Mouse (Mus musculus) T-helper 1 cell (primary cell): Measurements from ENCODE around the gene Aurkb.
"Not testable (repeated sequence)": the region's sequence is repeated elsewhere in the genome, so short reads cannot be mapped to it uniquely, and the experiment has no call there.

ENCODE experiments used
- in situ Hi-C: fragments of 300-600 bp; cut with MboI, MseI; formaldehyde crosslinking; loops from one replicate; pipeline ENCODE4 v1.15.1; 2025; ENCODE audit warnings: high pct_unique_total_duplicates

The Aurkb gene

DNA sequence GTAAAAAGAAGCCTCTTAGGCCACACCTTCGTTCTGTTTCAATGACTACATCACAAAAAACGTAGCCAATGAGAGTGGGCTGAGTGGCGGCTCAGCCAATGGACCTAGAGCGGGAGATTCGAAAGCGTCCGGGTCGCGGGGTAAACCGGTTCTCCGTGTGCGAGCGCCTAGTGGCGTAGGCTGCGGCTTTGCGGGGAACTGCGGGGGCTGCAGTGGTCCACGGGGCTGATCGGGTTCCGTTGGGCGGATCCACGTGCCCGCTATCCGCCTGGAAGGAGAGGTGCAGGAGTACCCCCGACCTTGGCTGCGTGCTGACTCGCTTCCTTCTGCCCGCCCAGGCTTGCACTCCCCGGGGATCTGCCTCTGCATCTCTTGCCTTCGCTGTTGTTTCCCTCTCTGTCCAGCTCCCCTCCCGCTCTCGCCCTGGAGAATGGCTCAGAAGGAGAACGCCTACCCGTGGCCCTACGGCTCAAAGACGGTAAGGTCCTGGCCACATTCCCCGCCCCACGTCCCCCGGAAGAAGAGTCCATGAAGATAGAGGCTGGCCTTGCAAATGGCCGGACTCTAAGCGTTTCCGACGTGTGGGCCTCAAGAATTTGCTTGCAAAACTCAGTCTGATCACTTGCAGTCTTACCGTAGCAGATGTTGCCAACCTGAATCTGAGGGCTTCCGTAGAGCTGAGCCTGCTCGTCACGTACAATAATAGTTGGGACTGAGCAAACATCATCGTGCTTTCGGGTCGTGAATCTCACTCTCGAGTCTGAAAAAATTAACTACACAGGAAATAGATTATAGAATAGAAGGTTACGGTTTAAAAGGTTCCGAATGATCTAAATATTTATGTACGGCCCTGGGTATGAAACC lies at the start of gene Aurkb:
Aurkb (plus strand) TSS at position 117 of the 864 bp plus-strand sequence.
- in situ Hi-C loops = no loop called here

DNA sequence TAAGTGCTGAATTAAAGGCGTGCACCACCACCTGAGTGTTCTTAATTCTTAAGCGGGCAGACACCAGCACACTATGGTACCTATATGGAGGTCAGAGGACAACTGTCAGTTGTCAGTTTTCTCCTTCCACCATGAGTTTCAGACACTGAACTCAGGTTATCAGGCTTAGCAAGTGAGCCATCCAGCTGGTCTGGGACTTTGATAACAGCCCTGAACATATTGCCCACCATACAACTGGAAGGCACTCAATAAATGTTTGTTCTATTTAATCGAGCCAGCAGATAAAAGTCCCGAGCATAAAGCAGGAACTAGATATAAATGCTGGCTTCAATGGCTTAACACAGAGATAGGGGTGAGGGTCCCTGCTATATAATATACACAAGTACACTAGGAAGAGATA lies 48.4 kb upstream of the Aurkb start:
- in situ Hi-C loops = no loop called here

DNA sequence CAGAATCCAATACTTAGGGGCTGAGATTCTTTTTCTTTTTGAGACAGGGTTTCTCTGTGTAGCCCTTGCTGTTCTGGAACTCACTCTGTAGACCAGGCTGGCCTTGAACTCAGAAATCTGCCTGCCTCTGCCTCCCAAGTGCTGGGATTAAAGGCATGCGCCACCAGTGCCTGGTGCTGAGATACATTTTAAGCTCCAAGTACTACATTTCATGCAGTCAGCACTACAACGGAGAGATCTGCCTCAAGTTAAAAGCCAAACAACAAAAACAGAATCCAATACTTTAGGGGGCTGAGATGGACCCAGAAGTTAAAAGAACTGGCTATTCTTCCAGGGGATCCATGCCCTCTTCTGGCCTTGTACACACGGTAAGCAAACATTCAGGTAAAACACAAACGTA lies 42.7 kb upstream of the Aurkb start:
- in situ Hi-C loops = loop anchor here (5.0 kb wide), 1 partner anchor 95 kb away; no protein-coding TSS in a partner anchor

DNA sequence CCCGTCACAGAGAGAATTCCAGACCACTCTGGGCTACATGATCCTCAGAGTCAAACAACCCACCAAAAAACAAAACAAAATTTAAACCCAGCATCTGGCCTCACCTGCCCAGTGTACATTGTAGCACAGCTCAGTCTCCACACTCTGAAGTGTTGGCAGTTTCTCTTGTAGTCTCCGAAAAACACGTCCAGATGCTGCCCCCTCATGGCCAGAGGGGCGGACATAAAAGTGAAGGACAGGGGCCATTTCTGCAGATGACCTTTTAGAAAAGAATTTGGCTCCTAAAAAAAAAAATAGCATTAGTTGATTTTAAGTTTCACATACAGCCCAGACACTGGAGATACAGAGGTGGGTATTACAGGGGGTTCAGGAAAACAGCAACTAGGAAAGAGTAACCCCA lies 41.9 kb upstream of the Aurkb start:
- in situ Hi-C loops = loop anchor here (5.0 kb wide), 1 partner anchor 96 kb away; no protein-coding TSS in a partner anchor

DNA sequence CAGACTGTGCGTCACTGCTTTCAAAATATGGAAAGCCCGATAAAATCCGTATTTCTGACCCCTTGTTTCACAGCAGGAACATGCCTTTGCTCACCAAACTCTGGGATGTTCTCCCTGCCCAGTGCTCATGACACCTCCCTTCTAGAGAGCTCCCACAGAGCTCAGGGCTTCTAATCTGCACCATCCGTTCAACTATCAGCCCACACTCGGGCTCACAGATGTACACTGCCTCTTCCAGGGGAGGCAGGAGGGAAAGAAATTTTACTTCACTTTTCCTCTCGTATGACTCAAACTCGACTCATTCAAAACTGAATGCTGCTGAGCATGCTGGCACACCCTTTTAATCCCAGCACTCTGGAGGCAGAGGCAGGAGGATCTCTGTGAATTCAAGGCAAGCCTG lies 40.3 kb upstream of the Aurkb start:
- in situ Hi-C loops = no loop called here

DNA sequence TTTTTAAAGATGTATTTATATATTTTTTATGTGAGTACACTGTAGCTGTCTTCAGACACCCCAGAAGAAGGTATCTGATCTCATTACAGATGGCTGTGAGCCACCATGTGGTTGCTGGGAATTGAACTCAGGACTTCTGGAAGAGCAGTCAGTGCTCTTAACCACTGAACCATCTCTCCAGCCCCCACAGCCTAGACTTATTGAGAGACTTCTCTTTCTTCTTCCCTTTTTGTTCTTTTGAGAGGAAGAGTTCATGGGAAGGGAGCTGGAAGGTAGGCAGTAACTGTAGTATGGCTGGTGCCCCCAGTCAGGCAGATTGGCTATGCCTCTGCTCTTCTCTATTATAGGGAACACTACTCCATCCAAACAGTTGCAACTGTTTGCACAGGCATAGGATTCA lies 38.9 kb upstream of the Aurkb start:
- in situ Hi-C loops = not testable (repeated sequence)

DNA sequence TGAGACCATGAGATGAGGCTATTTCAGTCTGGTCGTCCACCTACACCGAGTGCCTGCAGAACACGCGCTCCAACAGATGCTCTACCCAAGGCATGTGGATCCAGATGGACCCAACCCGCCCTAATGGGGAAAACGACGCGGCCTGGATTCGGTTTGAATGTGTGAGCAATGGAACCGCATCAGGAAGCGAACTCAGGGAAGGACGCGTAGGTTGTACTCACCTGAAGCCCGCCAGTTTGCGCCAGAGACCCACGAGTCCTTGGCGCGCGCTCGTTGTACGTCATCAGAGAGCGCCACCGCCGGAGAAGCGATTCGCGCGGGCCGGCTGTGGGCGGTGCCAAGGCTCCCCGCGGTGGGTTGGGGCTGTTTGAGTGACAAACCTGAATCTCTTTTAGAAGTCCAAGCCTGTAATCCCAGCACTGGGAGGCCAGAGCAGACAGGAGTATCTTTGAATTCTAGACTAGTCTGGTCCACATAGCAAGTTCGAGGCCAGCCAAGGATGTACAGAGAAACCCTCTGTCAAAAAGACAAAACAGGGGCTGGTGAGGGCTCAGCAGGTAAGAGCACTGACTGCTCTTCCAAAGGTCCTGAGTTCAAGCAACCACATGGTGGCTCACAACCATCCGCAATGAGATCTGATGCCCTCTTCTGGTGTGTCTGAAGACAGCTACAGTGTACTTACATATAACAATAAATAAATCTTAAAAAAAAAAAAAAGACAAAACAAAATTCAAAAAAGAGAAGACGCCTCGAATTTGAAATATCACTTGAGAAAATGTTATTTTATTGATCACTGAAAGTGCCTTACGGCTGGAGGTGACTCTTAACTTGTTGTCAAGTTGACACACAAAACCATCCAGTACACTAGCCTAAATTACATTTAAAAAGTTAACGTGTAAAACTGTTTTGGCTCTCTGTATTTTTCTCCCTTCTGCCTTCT lies 37.0 kb upstream of the Aurkb start, which contains the start of gene Pfas:
Pfas (minus strand) TSS at position 279 of the 940 bp plus-strand sequence.
- in situ Hi-C loops = no loop called here

DNA sequence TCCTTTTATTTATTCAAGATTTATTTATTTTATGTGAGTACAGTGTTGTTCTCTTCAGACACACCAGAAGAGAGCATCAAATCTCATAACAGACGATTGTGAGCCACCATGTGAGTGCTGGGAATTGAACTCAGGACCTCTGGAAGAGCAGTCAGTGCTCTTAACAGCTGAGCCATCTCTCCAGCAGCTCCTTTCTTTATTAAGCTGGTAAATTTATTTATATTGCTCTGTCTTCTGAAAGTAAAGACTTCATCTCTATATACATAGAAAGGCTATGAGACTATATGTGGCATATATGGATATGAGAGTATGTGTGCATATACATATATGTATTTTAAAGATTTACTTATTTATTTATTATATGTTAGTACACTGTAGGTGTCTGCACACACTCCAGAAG lies 35.9 kb upstream of the Aurkb start:
- in situ Hi-C loops = no loop called here

DNA sequence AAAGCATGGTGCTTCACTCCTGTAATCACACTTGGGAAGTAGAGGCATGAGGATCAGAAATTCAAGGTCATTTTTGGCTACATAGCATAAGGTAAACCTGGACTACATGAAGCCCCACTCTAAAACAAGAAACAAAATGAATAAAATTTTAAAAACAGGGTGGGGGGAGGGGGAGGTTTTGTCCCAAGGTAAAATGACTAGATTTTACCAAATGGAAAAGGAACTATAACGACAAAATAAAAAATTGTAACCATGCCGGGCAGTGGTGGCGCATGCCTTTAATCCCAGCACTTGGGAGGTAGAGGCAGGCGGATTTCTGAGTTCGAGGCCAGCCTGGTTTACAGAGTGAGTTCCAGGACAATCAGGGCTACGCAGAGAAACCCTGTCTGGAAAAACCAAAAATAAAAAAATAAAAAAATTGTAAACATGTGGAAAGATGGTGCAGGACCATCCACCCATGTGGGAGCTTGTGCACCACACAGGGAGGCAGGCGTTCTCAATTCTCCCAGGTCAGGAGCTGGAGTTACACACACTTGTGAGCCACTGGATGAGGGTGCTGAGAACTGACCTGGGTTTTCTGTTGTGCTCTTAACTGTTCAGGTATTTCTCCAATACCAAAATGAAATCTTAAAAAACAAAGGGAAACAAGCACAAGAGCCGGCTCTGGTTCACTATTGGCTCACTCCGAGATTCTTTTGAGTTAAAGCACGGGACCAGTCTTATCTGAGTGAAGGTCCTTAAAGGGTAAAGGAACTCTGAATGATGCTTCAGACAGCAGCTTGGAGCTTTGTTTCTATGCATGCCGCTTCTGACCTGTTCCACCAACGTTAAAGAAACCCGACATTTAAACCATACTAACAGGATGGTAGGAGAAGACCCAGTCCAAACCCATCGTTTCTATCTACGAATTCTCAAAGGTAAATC lies 34.8 kb upstream of the Aurkb start:
- in situ Hi-C loops = no loop called here

DNA sequence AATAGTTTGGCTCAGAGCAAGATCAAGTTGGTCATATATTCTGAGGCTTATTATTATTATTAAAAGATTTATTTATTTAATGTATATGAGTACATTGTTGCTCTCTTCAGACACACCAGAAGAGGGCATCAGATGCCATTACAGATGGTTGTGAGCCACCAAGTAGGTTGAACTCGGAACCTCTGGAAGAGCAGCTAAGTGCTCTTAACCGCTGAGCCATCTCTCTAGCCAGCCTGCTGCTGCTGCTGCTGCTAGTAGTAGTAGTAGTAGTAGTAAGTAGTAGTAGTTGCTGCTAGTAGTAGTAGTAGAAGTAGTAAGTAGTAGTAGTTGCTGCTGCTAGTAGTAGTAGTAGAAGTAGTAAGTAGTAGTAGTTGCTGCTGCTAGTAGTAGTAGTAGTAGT lies 34.0 kb upstream of the Aurkb start:
- in situ Hi-C loops = not testable (repeated sequence)

DNA sequence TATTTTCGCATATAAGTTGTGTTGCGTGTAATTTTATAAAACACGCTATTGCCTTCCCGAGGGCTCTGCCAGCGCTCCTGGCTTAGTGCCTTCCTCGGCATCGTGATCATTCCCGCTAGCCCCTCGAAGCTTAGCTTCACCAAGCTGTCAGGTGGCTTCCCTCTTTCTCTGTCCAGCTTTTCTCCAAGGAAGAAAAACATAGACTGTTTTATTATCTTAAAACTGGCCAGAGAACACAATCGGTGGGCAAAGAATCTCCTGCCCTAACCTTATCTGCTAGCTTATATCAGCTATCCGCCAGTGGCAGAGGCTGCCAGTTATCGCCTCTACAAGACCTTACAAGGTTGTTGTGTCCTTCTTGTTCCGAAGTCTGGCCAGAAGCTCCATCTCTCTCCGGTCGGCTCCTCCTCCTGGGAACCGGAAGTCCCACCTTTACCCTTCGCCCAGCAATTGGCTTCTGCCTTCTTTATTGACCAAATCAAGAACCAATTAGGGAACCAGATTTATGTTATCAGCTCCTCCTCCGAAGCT lies 33.3 kb upstream of the Aurkb start:
- in situ Hi-C loops = no loop called here

DNA sequence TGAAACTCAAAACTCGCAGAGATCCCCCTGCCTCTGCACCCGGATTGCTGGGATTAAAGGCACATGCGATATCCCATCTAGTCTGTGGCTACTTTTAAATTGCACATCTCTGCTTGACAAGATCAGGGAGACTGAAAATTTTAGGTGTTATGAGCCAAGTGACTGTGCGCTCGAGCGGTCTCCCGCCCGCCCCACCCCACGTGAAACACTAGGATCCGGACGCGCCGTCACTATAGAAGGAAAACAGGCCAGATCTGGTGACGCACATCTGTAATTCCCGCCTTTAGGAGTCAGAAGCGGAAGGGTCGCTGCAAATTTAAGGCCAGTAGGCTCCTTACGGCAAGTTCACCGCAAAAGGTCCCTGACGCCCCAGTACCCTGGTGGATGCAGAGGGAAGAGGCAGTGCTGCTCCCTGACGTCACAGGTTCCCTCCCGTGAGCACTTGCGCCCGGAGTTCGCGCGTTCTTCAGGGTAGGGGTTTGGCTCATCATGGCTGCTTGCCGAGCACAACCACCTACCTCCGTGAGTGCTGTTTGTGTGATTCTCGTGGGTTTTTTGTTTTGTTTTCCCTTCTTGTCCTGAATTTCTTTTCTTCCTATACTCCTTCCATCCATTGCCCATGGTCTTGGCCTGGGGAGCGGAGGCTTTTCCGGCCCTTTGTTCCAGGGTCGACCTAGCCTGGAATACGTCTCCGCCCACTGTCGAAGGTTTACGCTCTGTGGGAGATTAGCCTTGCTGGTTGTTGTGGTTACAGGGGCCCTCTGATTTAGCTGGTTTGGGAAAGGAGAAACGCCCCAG lies 29.6 kb upstream of the Aurkb start, which contains the start of gene Ctc1:
Ctc1 (plus strand) TSS at position 268 of the 798 bp plus-strand sequence.
- in situ Hi-C loops = no loop called here

DNA sequence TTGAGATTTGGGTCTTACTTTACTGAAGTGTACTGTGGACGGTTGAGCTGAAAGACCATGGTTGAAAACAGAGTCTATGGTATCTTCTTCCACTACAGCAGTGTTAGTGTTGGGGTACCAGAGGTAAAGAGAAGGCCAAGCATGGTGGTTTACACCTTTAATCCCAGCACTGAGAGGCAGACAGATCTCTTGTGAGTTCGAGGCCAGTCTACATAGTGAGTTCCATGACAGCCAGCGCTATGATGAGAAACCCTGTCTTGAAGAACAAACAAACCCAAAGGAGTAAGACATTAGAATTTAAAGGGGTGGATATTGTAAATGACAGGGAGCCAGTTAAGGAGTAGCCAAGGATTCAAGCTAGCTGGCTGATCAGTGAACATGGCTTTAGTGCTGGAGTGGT lies 28.7 kb upstream of the Aurkb start:
- in situ Hi-C loops = no loop called here

DNA sequence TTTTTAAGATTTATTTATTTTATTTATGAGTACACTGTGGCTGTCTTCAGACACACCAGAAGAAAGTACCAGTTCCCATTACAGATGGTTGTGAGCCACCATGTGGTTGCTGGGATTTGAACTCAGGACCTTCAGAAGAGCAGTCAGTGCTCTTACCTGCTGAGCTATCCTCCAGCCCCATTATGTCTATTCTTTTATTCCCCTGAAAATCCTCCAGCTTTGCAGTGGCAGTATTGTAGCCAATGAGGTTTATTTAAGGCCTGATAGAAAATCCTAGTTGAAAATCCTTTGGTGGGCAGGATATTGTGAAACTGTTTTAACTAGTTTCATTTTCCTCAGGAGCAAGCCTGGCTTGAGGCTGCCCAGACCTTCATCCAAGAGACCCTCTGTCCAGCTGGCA lies 24.8 kb upstream of the Aurkb start:
- in situ Hi-C loops = no loop called here

DNA sequence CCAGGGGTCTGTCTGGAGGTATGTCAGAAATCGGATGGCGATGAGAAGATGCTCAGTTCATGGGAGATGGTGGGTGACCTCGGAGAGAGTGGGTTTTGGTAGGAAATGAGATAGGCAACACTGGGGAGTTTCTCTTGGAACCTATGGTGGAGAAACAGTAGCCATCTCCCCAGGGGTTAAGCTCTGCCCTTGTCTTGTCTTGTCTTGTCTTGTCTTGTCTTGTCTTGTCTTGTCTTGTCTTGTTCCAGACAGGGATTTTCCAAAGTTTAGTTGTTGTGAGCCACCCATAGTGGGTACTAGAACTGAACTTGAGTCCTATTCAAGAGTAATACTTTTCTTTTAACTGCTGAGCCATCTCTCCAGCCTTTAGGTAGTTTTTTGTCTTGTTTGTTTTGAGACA lies 18.9 kb upstream of the Aurkb start:
- in situ Hi-C loops = no loop called here

DNA sequence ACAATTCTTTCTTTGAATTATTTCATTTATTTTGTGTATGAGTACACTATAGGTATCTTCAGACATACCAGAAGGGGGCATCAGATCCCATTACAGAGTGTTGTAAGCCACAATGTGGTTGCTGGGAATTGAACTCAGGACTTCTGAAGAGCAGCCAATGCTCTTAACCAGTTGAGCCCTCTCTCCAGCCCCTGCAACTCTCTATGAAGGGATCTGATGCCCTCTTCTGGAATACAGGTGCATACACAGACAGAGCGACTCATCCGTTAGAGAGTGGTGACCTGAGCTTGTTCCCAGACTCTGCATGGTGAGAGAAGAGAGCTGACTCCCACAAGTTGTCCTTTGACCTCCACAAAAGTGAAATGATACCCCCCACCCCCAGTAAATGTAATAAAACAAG lies 16.6 kb upstream of the Aurkb start:
- in situ Hi-C loops = no loop called here

DNA sequence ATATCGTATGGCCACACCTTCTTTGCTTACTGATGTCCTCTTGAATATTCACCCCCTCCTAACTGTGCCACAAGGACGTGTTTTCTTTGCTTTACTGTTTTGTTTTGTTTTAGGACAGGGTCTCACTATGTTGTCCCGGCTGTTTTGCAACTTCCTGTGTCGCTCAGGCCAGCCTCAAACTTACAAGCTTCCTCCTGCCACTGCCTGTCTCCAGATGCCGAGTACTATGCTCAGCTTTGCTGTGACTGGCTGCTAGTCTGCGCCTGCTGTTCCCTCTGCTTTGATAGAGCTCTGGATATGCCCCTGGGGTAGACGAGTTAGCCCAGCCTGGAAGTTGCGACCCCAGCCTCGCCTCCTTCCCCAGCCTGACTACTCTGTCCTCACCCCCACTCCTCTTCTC lies 11.9 kb upstream of the Aurkb start:
- in situ Hi-C loops = no loop called here

DNA sequence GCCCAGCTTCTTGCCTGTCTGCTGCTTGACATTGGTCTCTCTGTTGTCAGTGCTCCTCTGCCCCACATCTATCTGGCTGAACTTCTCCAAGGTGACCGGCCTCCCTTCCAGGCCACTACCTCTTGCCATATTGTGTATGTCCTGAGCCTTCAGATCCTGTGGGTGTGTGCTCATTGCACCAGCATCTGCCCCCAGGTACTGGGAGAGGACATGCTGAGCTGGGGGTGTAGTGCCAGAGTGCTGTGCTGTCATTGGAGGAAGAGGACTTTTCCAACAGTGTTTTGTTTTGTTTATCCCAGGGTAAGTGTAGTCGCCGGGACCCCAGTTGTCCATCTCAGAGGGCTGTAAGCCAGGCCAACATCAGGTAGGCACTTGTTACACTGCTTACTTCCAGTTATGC lies 10.9 kb upstream of the Aurkb start:
- in situ Hi-C loops = no loop called here

DNA sequence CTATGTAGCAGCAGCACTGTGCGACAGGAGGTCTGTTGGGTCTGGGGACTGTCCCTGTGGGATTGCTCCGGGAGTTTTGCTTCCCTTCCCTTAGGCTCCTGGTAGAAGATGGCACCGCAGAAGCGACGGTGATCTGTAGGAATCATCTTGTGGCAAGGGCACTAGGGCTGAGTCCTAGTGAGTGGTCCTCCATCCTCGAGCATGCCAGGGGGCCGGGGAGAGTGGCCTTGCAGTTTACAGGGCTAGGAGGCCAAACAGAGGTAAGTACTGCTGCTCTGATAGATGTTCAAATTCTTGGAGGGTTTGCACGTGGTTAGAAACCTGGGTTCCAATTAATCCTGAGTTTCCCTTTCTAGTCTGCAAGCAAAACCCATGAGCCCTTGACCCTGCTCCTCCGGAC lies 10.0 kb upstream of the Aurkb start:
- in situ Hi-C loops = no loop called here

DNA sequence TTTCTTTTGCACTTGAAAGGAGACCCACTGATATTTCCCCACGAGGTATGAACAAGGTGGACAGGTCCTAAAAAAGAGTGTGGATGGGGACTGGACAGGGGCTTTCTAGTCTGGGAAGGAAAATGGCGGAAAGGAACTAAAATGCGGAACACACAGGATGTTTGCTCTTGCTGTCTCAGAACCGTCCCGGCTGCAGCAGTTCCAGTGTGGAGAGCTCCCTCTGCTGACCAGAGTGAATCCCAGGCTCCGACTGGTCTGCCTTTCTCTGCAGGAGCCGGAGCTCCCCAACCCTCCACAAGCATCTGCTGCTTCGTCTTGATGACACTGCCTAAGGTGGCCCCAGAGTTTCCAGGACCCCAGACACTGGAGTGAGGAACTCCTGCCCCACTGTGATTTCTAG lies 9.6 kb upstream of the Aurkb start:
- in situ Hi-C loops = no loop called here
